Mouse (Mus musculus) CH12.LX (cell line): ENCODE data around the gene Zranb3. TPM values are rescaled to one million over a fixed set of nuclear protein-coding genes. Genes with fewer than 3 reads are reported as not detected.

Source experiments
- DNase-seq: peaks from one replicate; pipeline ENCODE4 v3.0.0-alpha.2; 2013; ENCODE audit errors: extremely low read depth
- H3K27ac ChIP-seq: 2 replicates; pipeline ENCODE4 v1.5.1; 2012; ENCODE audit warnings: low read depth, mild to moderate bottlenecking, control low read depth, moderate library complexity; ENCODE audit not compliant: insufficient read depth
- H3K27me3 ChIP-seq: replicated peaks from 2 replicates; pipeline ENCODE3; 2012; ENCODE audit warnings: inconsistent platforms
- H3K36me3 ChIP-seq, 2 experiments: replicated peaks in 1 of 2; 2 replicates each; pipeline versions ENCODE3 to v1.6.1; 2012; ENCODE audit warnings: inconsistent platforms in 1 of 2, low read length in 1 of 2, mild to moderate bottlenecking in 1 of 2, mixed read lengths in 1 of 2, moderate library complexity in 1 of 2; ENCODE audit not compliant: control insufficient read depth in 1 of 2, insufficient read depth in 1 of 2
- H3K4me1 ChIP-seq, 2 experiments: 2 replicates each; pipeline ENCODE4 v1.6.1; 2012; ENCODE audit warnings: inconsistent platforms in 1 of 2, moderate library complexity in 1 of 2; ENCODE audit not compliant: insufficient read depth in 2 of 2, control insufficient read depth in 1 of 2
- H3K4me2 ChIP-seq: 2 replicates; pipeline ENCODE4 v1.6.1; 2012; ENCODE audit warnings: low read depth, mild to moderate bottlenecking, control low read depth; ENCODE audit not compliant: poor library complexity, insufficient read depth, severe bottlenecking
- H3K4me3 ChIP-seq, 3 experiments: fragments of 150-350 bp in 1 of 3; sonication (generic) in 1 of 3; replicated peaks in 1 of 3; 2 replicates each; pipeline versions ENCODE3 to v1.5.1; 2011 to 2012; ENCODE audit warnings: low read depth in 2 of 3, low read length in 2 of 3, mild to moderate bottlenecking in 2 of 3, moderate library complexity in 2 of 3, control low read depth in 1 of 3, improper control_type of control experiment in 1 of 3, inconsistent platforms in 1 of 3, mixed read lengths in 1 of 3; ENCODE audit not compliant: poor library complexity in 1 of 3
- H3K79me2 ChIP-seq: replicated peaks from 2 replicates; pipeline ENCODE4 v1.6.1; 2012; ENCODE audit warnings: mild to moderate bottlenecking, moderate library complexity; ENCODE audit not compliant: control insufficient read depth, poor library complexity, insufficient read depth, severe bottlenecking; ENCODE audit errors: extremely low read depth
- H3K9ac ChIP-seq: 2 replicates; pipeline ENCODE4 v1.6.1; 2012; ENCODE audit warnings: low read depth, mild to moderate bottlenecking, control low read depth, moderate library complexity; ENCODE audit not compliant: insufficient read depth
- H3K9me3 ChIP-seq: replicated peaks from 2 replicates; pipeline ENCODE3; 2012; ENCODE audit warnings: low read length, inconsistent platforms, mixed read lengths
- CHD1 ChIP-seq: IDR thresholded peaks from 2 replicates; pipeline ENCODE4 v1.6.1; 2012; ENCODE audit warnings: low read depth, low read length, improper control_type of control experiment, inconsistent platforms
- CHD2 ChIP-seq: IDR thresholded peaks from 2 replicates; pipeline ENCODE4 v1.6.1; 2011; ENCODE audit warnings: low read length, improper control_type of control experiment
- ETS1 ChIP-seq: conservative IDR thresholded peaks from 2 replicates; pipeline ENCODE4 v1.6.1; 2012; ENCODE audit warnings: low read depth, mild to moderate bottlenecking, inconsistent platforms, low read length, improper control_type of control experiment, moderate library complexity
- HCFC1 ChIP-seq: IDR thresholded peaks from 2 replicates; pipeline ENCODE4 v1.6.1; 2012; ENCODE audit warnings: low read depth, mild to moderate bottlenecking, inconsistent platforms, low read length, improper control_type of control experiment
- JUND ChIP-seq: conservative IDR thresholded peaks from 2 replicates; pipeline ENCODE4 v1.6.1; 2011; ENCODE audit warnings: low read depth, low read length, improper control_type of control experiment
- MXI1 ChIP-seq: IDR thresholded peaks from 2 replicates; pipeline ENCODE4 v1.6.1; 2011; ENCODE audit warnings: mild to moderate bottlenecking, low read depth, low read length, improper control_type of control experiment
- MYC ChIP-seq: IDR thresholded peaks from 2 replicates; pipeline ENCODE4 v1.6.1; 2011; ENCODE audit warnings: low read depth, mild to moderate bottlenecking, improper control_type of control experiment, low read length
- NELFE ChIP-seq: IDR thresholded peaks from 2 replicates; pipeline ENCODE4 v1.6.1; 2011; ENCODE audit warnings: low read depth, low read length, improper control_type of control experiment
- POLR2AphosphoS2 ChIP-seq: IDR thresholded peaks from 2 replicates; pipeline ENCODE4 v1.6.1; 2011; ENCODE audit warnings: low read depth, low read length, improper control_type of control experiment
- UBTF ChIP-seq: IDR thresholded peaks from 2 replicates; pipeline ENCODE4 v1.6.1; 2012; ENCODE audit warnings: low read depth, mild to moderate bottlenecking, inconsistent platforms, low read length, improper control_type of control experiment, moderate library complexity
- dilution Hi-C: fragments of 300-500 bp; cut with MboI; formaldehyde crosslinking; loops from 2 replicates; pipeline ENCODE4 v1.14.3; 2020; ENCODE audit warnings: low sequenced_read_pairs; ENCODE audit not compliant: extremely low pct_unique_long_range_greater_than_20kb, extremely low pct_ligation_motif_present
- in situ Hi-C: fragments of 300-500 bp; cut with MboI; formaldehyde crosslinking; loops from 3 replicates; pipeline ENCODE4 v1.14.3; 2019; ENCODE audit warnings: low sequenced_read_pairs, low pct_ligation_motif_present, low pct_unique_long_range_greater_than_20kb, mixed read lengths
- polyA plus RNA-seq: library from polyadenylated mRNA; unstranded; fragments of >175 nt; gene quantifications from 2 replicates; pipeline ENCODE4 v1.2.1, GENCODE M21; 2012; ENCODE audit warnings: low read depth; ENCODE audit not compliant: insufficient read length
- total RNA-seq, 2 experiments: library from RNA; depleted of rRNA; stranded (reverse); fragments of 300-350 nt in 1 of 2; fragments of >200 nt in 1 of 2; gene quantifications; 2 replicates each; pipeline ENCODE4 v1.2.3; 2012 to 2014

Zranb3 gene
- total and polyA plus RNA-seq, 3 experiments: 9.9 to 13.6 (median 12.4) TPM

GRCm38 (mm10) chr1:128120913-128121627 is 18.2 kb upstream of the Zranb3 start:
- TF ChIP-seq CHD1: no peak
- TF ChIP-seq POLR2AphosphoS2: no peak
- no peak for TF ChIP-seq ETS1
- TF ChIP-seq MYC: no peak
- TF ChIP-seq UBTF: no peak
- no peak for TF ChIP-seq CHD2
- TF ChIP-seq NELFE: no peak
- TF ChIP-seq MXI1: no peak
- no peak for TF ChIP-seq HCFC1
- Histone ChIP-seq H3K27ac (no peak overlapping the region), H3K9ac (no peak overlapping the region), H3K79me2 (peaks cover 12% of the 10 kb centered on the region), H3K9me3 (peaks cover 10% of the 10 kb centered on the region), H3K36me3 (peaks cover 0 to 21% of the 10 kb centered on the region in 2 experiments), H3K4me2 (no peak overlapping the region), H3K27me3 (no peaks in the 10 kb centered on the region), H3K4me1 (peaks cover 0 to 4% of the 10 kb centered on the region in 2 experiments; a peak in 1 of 4 replicates), H3K4me3 (no peak overlapping the region)
- dilution Hi-C loops: no loop called here
- DNase-seq: no peak
- in situ Hi-C loops: no loop called here

- H3K4me2 ChIP-seq: peak overlapping the region; percentile 88
- DNase-seq: peak; percentile 30
- H3K4me3 ChIP-seq: peak overlapping the region; percentile 82 to 92 (median 83)
- dilution Hi-C loops (no loop called here), in situ Hi-C loops (no loop called here)
- H3K27me3 ChIP-seq: no peaks in the 10 kb centered on the region
- H3K4me1 ChIP-seq: peaks cover 0 to 50% of the 10 kb centered on the region in 2 experiments; a peak in 2 of 4 replicates
- TF ChIP-seq NELFE (no peak), HCFC1 (peak; percentile 17; the same call in 1 of the 2 replicates), UBTF (peak; percentile 96; the same call in 1 of the 2 replicates), MYC (0 out of 2 replicates have a peak, but pooled peaks have one; percentile 20), MXI1 (peak; percentile 81; the same call in 1 of the 2 replicates), JUND (no peak)
- peaks cover 32% of the 10 kb centered on the region for H3K79me2 ChIP-seq
- no peaks in the 10 kb centered on the region for H3K36me3 ChIP-seq
- H3K27ac ChIP-seq: peak overlapping the region; percentile 40
- H3K9ac ChIP-seq: peak overlapping the region; percentile 77
- H3K9me3 ChIP-seq: no peaks in the 10 kb centered on the region
These were observed 757 bp upstream of the Zranb3 start for GRCm38 (mm10) chr1:128103520-128104088.
